Mouse (Mus musculus): ENCODE measurements around the gene Zc3h18. TPM values are rescaled to one million over a fixed set of nuclear protein-coding genes. Genes with fewer than 3 reads are reported as not detected.

Gene Zc3h18
- polyA plus RNA-seq, 1 experiment from 2014 or later, result 40.5 TPM

- peaks cover 13% of the 10 kb centered on the region; the same call in 1 of the 2 replicates for H3K4me1 ChIP-seq (ENCODE audit: control insufficient read depth, insufficient read depth, low read length)
- no peaks in the 10 kb centered on the region for H3K36me3 ChIP-seq (ENCODE audit: control insufficient read depth, insufficient read depth, low read length)
- no peak overlapping the region for H3K27ac ChIP-seq (ENCODE audit: low read length)
- 60% methylated on average over 11 of the region's 11 CpGs for WGBS
- H3K4me3 ChIP-seq (ENCODE audit: low read length), result no peak overlapping the region
- H3K27me3 ChIP-seq (replicated peaks; ENCODE audit: control insufficient read depth, insufficient read depth, low read length), result no peaks in the 10 kb centered on the region
- 0 out of 2 replicates have a peak overlapping the region, but pooled peaks have one; percentile 13 for H3K9ac ChIP-seq (ENCODE audit: low read depth, low read length)
- no peak for ATAC-seq
- no peak overlapping the region for H3K4me2 ChIP-seq (ENCODE audit: low read depth, low read length)
- no peaks in the 10 kb centered on the region for H3K9me3 ChIP-seq (ENCODE audit: control insufficient read depth, low read length)
Observed at GRCm38 (mm10) chr8:122357202-122357601, 19.2 kb upstream of the Zc3h18 start.

DNA sequence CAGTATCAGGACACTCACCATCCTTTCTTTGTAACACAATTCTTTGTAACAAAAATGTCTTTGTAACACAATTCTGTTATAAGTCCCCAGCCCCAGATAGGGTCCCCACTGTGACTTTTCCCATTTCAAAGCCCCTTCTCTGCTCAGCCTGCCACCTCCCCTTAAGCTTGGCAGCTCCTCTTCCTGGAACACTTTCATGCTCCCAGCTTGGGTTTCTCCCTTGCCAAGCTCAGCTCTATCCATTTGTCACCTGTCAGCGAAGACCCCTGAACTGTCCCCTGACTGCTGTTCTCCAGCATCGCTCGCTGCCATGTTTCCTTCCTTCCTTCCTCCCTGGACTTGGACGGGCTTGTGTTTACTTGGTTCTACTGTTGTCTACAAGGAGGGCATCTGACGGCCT, 18.8 kb upstream of the Zc3h18 start:
- no peaks in the 10 kb centered on the region for H3K27me3 ChIP-seq (replicated peaks; ENCODE audit: control insufficient read depth, insufficient read depth, low read length)
- peaks cover 13% of the 10 kb centered on the region; the same call in 1 of the 2 replicates for H3K4me1 ChIP-seq (ENCODE audit: control insufficient read depth, insufficient read depth, low read length)
- 71% methylated on average over 5 of the region's 5 CpGs for WGBS
- H3K27ac ChIP-seq (ENCODE audit: low read length), result no peak overlapping the region
- H3K4me3 ChIP-seq (ENCODE audit: low read length), result no peak overlapping the region
- H3K36me3 ChIP-seq (ENCODE audit: control insufficient read depth, insufficient read depth, low read length), result no peaks in the 10 kb centered on the region
- no peak overlapping the region for H3K4me2 ChIP-seq (ENCODE audit: low read depth, low read length)
- H3K9ac ChIP-seq (ENCODE audit: low read depth, low read length), result no peak overlapping the region
- ATAC-seq, result no peak
- H3K9me3 ChIP-seq (ENCODE audit: control insufficient read depth, low read length), result no peaks in the 10 kb centered on the region

DNA sequence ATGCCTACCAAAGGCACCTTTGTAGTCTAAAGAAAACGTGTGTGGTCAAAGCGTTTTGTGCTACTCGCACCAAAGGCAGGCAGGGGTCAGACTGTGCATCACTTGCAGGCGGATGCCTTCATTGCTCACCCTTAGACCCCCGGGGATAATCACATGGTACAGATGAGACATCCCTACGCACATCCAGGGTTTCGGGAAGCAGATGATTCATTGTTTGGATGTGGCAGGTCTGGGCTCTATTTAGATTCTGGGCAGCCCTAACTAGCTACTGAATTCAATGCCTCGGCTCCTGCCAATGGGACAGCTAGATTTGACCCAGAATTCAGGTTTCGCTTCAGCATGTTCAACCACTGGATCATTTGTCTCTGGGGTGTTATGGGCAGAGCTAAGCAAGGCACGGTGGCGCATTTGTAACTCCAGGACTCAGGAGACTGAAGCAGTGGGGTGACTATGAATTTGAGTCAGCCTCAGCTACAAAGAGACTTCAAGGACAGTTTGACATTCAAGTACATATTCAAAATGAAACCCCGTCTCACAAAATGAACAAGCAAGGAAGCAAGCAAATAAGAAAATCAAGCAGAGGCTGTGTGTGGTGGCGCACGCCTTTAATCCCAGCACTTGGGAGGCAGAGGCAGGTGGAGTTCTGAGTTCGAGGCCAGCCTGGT, 17.2 kb upstream of the Zc3h18 start:
- Histone ChIP-seq H3K27ac (ENCODE audit: low read length) (no peak overlapping the region), H3K4me3 (ENCODE audit: low read length) (no peak overlapping the region), H3K36me3 (ENCODE audit: control insufficient read depth, insufficient read depth, low read length) (no peaks in the 10 kb centered on the region), H3K27me3 (replicated peaks; ENCODE audit: control insufficient read depth, insufficient read depth, low read length) (no peaks in the 10 kb centered on the region), H3K9ac (ENCODE audit: low read depth, low read length) (no peak overlapping the region), H3K4me1 (ENCODE audit: control insufficient read depth, insufficient read depth, low read length) (peaks cover 10% of the 10 kb centered on the region; the same call in 1 of the 2 replicates), H3K9me3 (ENCODE audit: control insufficient read depth, low read length) (no peaks in the 10 kb centered on the region), H3K4me2 (ENCODE audit: low read depth, low read length) (no peak overlapping the region)
- no peak for ATAC-seq
- 78% methylated on average over 15 of the region's 15 CpGs for WGBS

DNA sequence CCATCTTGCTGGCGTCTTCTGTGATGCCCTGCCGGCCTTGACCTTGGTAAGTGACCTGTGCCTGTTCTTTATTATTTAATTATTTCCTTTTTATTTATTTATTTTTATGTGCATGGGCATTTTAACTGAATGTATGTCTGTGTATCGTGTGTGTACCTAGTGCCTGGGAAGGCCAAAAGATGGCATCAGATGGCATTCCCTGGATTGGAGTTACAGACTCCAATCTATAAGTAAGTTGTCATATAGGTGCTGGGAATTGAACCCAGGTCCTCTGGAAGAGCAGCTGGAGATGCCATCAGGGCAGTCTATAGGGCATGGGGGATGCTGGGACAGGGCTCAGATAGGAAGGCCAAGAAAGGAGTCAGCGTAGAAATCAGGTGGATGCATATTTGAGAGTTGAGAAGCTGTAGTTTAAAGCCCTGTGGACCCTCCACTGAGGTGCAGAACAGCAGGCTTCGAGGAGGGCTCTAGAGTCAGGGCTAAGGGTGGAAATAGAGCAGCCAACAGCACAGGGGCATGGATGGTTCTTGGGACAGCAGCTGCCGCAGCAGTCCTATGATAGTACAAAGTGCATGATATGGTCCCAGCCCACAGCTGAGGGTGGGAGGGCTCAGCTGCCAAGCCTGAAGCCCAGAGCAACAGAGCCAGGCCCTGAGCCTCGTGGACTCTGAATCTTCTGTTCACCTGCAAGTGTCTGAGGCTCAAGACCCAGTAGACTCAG, 15.6 kb upstream of the Zc3h18 start, which contains the start of gene Trhr2:
Trhr2 (minus strand) TSS at position 51 of the 721 bp plus-strand sequence.
- Histone ChIP-seq H3K9ac (ENCODE audit: low read depth, low read length) (no peak within 1 kb of the TSS), H3K27me3 (replicated peaks; ENCODE audit: control insufficient read depth, insufficient read depth, low read length) (no peaks in the 10 kb centered on the region), H3K4me1 (ENCODE audit: control insufficient read depth, insufficient read depth, low read length) (peaks cover 3% of the 10 kb centered on the region; the same call in 1 of the 2 replicates), H3K27ac (ENCODE audit: low read length) (no peak within 1 kb of the TSS), H3K4me2 (ENCODE audit: low read depth, low read length) (no peak within 1 kb of the TSS), H3K4me3 (ENCODE audit: low read length) (no peak within 1 kb of the TSS), H3K36me3 (ENCODE audit: control insufficient read depth, insufficient read depth, low read length) (no peaks in the 10 kb centered on the region), H3K9me3 (ENCODE audit: control insufficient read depth, low read length) (no peaks in the 10 kb centered on the region)
- 71% methylated on average over 7 of the region's 7 CpGs for WGBS
- ATAC-seq, result peak; percentile 70; the same call in 1 of the 2 replicates

DNA sequence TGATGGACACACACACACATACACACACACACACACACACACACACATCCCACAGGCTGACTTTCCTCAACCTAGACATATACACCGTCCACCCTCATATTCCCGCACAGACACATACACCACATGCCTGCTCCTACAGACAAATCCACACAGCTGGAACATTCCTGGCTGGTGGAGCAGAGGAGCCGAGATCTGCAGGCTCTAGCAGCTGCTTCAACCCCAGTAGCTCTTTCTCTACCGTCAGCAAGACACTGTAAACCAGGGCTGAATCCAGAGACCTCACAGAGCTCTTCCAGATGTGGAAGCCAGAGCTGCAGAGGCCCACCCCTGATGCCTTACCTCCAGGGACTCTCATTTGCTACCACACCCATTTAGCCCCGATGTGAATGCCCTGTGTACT, 14.1 kb upstream of the Zc3h18 start:
- Histone ChIP-seq H3K9ac (ENCODE audit: low read depth, low read length) (no peak overlapping the region), H3K4me3 (ENCODE audit: low read length) (no peak overlapping the region), H3K4me1 (ENCODE audit: control insufficient read depth, insufficient read depth, low read length) (no peaks in the 10 kb centered on the region), H3K36me3 (ENCODE audit: control insufficient read depth, insufficient read depth, low read length) (no peaks in the 10 kb centered on the region), H3K27me3 (replicated peaks; ENCODE audit: control insufficient read depth, insufficient read depth, low read length) (no peaks in the 10 kb centered on the region), H3K9me3 (ENCODE audit: control insufficient read depth, low read length) (no peaks in the 10 kb centered on the region), H3K27ac (ENCODE audit: low read length) (no peak overlapping the region), H3K4me2 (ENCODE audit: low read depth, low read length) (no peak overlapping the region)
- 38% methylated on average over 5 of the region's 5 CpGs for WGBS
- peak; percentile 18; the same call in 1 of the 2 replicates for ATAC-seq

GRCm38 (mm10) chr8:122362967-122363366, 13.4 kb upstream of the Zc3h18 start:
- no peak for ATAC-seq
- WGBS, result 30% methylated on average over 8 of the region's 8 CpGs
- Histone ChIP-seq H3K4me1 (ENCODE audit: control insufficient read depth, insufficient read depth, low read length) (no peaks in the 10 kb centered on the region), H3K9me3 (ENCODE audit: control insufficient read depth, low read length) (no peaks in the 10 kb centered on the region), H3K27ac (ENCODE audit: low read length) (no peak overlapping the region), H3K36me3 (ENCODE audit: control insufficient read depth, insufficient read depth, low read length) (no peaks in the 10 kb centered on the region), H3K4me3 (ENCODE audit: low read length) (no peak overlapping the region), H3K4me2 (ENCODE audit: low read depth, low read length) (no peak overlapping the region), H3K9ac (ENCODE audit: low read depth, low read length) (no peak overlapping the region), H3K27me3 (replicated peaks; ENCODE audit: control insufficient read depth, insufficient read depth, low read length) (no peaks in the 10 kb centered on the region)

GRCm38 (mm10) chr8:122368494-122368893, 7.9 kb upstream of the Zc3h18 start:
- Histone ChIP-seq H3K27me3 (replicated peaks; ENCODE audit: control insufficient read depth, insufficient read depth, low read length) (no peaks in the 10 kb centered on the region), H3K27ac (ENCODE audit: low read length) (no peak overlapping the region), H3K9ac (ENCODE audit: low read depth, low read length) (no peak overlapping the region), H3K36me3 (ENCODE audit: control insufficient read depth, insufficient read depth, low read length) (no peaks in the 10 kb centered on the region), H3K4me1 (ENCODE audit: control insufficient read depth, insufficient read depth, low read length) (no peaks in the 10 kb centered on the region), H3K9me3 (ENCODE audit: control insufficient read depth, low read length) (no peaks in the 10 kb centered on the region), H3K4me3 (ENCODE audit: low read length) (no peak overlapping the region), H3K4me2 (ENCODE audit: low read depth, low read length) (no peak overlapping the region)
- 68% methylated on average over 10 of the region's 10 CpGs for WGBS
- ATAC-seq, result no peak

- Histone ChIP-seq H3K4me3 (ENCODE audit: low read length) (no peak overlapping the region), H3K36me3 (ENCODE audit: control insufficient read depth, insufficient read depth, low read length) (no peaks in the 10 kb centered on the region), H3K9ac (ENCODE audit: low read depth, low read length) (no peak overlapping the region), H3K27me3 (replicated peaks; ENCODE audit: control insufficient read depth, insufficient read depth, low read length) (no peaks in the 10 kb centered on the region), H3K9me3 (ENCODE audit: control insufficient read depth, low read length) (no peaks in the 10 kb centered on the region), H3K4me2 (ENCODE audit: low read depth, low read length) (no peak overlapping the region), H3K4me1 (ENCODE audit: control insufficient read depth, insufficient read depth, low read length) (no peaks in the 10 kb centered on the region), H3K27ac (ENCODE audit: low read length) (no peak overlapping the region)
- 7% methylated on average over 9 of the region's 9 CpGs for WGBS
- peak; percentile 66 for ATAC-seq
Observed at GRCm38 (mm10) chr8:122369665-122370064, 6.7 kb upstream of the Zc3h18 start.

DNA sequence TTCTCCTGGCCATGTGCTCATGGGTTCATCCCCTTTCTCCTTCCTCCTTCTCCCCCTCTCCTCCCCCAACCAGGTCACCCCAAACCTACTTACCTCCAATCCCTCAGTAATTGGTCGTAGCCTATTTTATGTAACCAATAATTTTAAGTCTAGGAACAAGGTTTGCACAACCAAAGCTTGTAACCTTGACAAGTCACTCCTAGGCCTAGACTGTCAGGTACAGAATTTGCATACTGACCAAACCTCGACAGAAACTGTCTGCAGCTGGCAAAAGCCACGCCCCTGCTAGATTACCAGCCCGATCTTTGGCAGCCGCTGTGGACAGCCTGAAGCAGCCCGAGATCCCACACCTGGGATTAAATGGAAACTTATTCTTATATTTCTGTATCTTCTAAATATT, 4.7 kb upstream of the Zc3h18 start:
- no peaks in the 10 kb centered on the region for H3K27me3 ChIP-seq (replicated peaks; ENCODE audit: control insufficient read depth, insufficient read depth, low read length)
- H3K9ac ChIP-seq (ENCODE audit: low read depth, low read length), result no peak overlapping the region
- WGBS, result 67% methylated on average over 6 of the region's 6 CpGs
- no peaks in the 10 kb centered on the region for H3K9me3 ChIP-seq (ENCODE audit: control insufficient read depth, low read length)
- H3K36me3 ChIP-seq (ENCODE audit: control insufficient read depth, insufficient read depth, low read length), result no peaks in the 10 kb centered on the region
- no peak overlapping the region for H3K4me3 ChIP-seq (ENCODE audit: low read length)
- no peak overlapping the region for H3K27ac ChIP-seq (ENCODE audit: low read length)
- ATAC-seq, result no peak
- no peak overlapping the region for H3K4me2 ChIP-seq (ENCODE audit: low read depth, low read length)
- no peaks in the 10 kb centered on the region for H3K4me1 ChIP-seq (ENCODE audit: control insufficient read depth, insufficient read depth, low read length)

Measured in intestine, embryonic 16.5 days (tissue).